Mouse (Mus musculus): ENCODE data around the gene Clec12b.

DNA sequence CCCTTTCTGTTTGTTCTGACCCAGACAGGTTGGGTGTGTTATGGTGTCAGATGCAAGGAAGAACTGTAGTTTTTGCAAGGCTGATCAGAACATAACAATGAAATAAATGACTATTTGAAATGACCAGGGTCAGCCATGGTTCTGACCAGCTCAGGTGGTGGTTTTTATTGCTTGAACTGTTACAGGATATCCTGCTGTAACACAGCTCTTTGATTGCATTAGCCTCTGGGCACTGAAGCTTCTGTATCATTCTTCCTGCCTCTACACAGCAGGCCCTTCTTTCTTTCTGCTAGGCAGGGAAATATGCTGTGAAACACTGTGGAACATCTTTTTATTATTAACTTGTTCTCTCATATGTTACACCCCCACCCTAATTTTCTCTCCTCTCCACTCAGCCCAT, 29.2 kb downstream of the Clec12b start:
- TF ChIP-seq CTCF (conservative IDR thresholded peaks at IDR 0.05; ENCODE audit: insufficient read depth, insufficient read length, low read depth, low read length) (no peak), POLR2A (IDR thresholded peaks at IDR 0.05; ENCODE audit: low read depth, low read length) (no peak)

All from kidney, adult 2 months (tissue).